Mouse (Mus musculus) MEL (cell line): ENCODE measurements at regions not wholly inside any gene's neighbourhood (a gene's known extent, or its start where the extent isn't known, plus 50 kb on each side); places are given as distances from the start of the nearest gene placed in this dataset.

Experiments
- DNase-seq: peaks from one replicate; pipeline ENCODE4 v3.0.0; 2011; ENCODE audit warnings: low read depth, low spot score
- H3K27ac ChIP-seq: 2 replicates; pipeline ENCODE4 v1.5.1; 2012; ENCODE audit warnings: low read depth, mild to moderate bottlenecking, control low read depth, low read length, moderate library complexity; ENCODE audit not compliant: control insufficient read depth
- H3K27me3 ChIP-seq, 2 experiments: fragments of 150-350 bp in 1 of 2; sonication (generic) in 1 of 2; 2 replicates each; pipeline ENCODE4 v1.6.1; 2012; ENCODE audit warnings: low read length in 2 of 2, mild to moderate bottlenecking in 2 of 2, improper control_type of control experiment in 1 of 2, moderate library complexity in 1 of 2; ENCODE audit not compliant: insufficient read depth in 2 of 2, control insufficient read depth in 1 of 2
- H3K36me3 ChIP-seq, 2 experiments: 2 replicates each; pipeline ENCODE4 v1.6.1; 2012 to 2014; ENCODE audit warnings: low read length in 2 of 2, improper control_type of control experiment in 1 of 2, inconsistent platforms in 1 of 2, mild to moderate bottlenecking in 1 of 2; ENCODE audit not compliant: insufficient read depth in 2 of 2, control insufficient read depth in 1 of 2
- H3K4me1 ChIP-seq, 2 experiments: fragments of 150-350 bp in 1 of 2; sonication (generic) in 1 of 2; 2 replicates each; pipeline ENCODE4 v1.6.1; 2012; ENCODE audit warnings: low read length in 2 of 2, improper control_type of control experiment in 1 of 2, mild to moderate bottlenecking in 1 of 2; ENCODE audit not compliant: insufficient read depth in 2 of 2, control insufficient read depth in 1 of 2
- H3K4me3 ChIP-seq, 2 experiments: fragments of 150-350 bp in 1 of 2; sonication (generic) in 1 of 2; 2 replicates each; pipeline ENCODE4 v1.5.1; 2012; ENCODE audit warnings: low read depth in 2 of 2, low read length in 2 of 2, mild to moderate bottlenecking in 2 of 2, moderate library complexity in 2 of 2, control low read depth in 1 of 2, improper control_type of control experiment in 1 of 2; ENCODE audit not compliant: control insufficient read depth in 1 of 2, insufficient read depth in 1 of 2
- H3K79me2 ChIP-seq: 2 replicates; pipeline ENCODE4 v1.6.1; 2012; ENCODE audit warnings: mild to moderate bottlenecking, low read length, moderate library complexity; ENCODE audit not compliant: control insufficient read depth, poor library complexity, insufficient read depth
- H3K9ac ChIP-seq: 2 replicates; pipeline ENCODE4 v1.6.1; 2012; ENCODE audit warnings: low read depth, mild to moderate bottlenecking, control low read depth, low read length, moderate library complexity; ENCODE audit not compliant: control insufficient read depth, poor library complexity, severe bottlenecking
- H3K9me3 ChIP-seq: fragments of 150-350 bp; sonication (generic); replicated peaks from 2 replicates; pipeline ENCODE4 v1.6.1; 2012; ENCODE audit warnings: mild to moderate bottlenecking, low read length, improper control_type of control experiment, moderate library complexity; ENCODE audit not compliant: insufficient read depth
- CTCF ChIP-seq, 3 experiments: IDR thresholded peaks in 2 of 3; conservative IDR thresholded peaks in 1 of 3; 2 replicates each; pipeline ENCODE4 v1.5.1; 2011 to 2012; ENCODE audit warnings: low read length in 3 of 3, low read depth in 2 of 3, mild to moderate bottlenecking in 2 of 3, improper control_type of control experiment in 1 of 3, inconsistent platforms in 1 of 3, mixed read lengths in 1 of 3, moderate library complexity in 1 of 3; ENCODE audit not compliant: control insufficient read depth in 1 of 3, insufficient read depth in 1 of 3, poor library complexity in 1 of 3, severe bottlenecking in 1 of 3
- E2F4 ChIP-seq: IDR thresholded peaks from 2 replicates; pipeline ENCODE4 v1.6.1; 2011; ENCODE audit warnings: low read depth, low read length, improper control_type of control experiment, borderline replicate concordance
- ELF1 ChIP-seq: IDR thresholded peaks from 2 replicates; pipeline ENCODE4 v1.6.1; 2014; ENCODE audit warnings: low read depth, mild to moderate bottlenecking, inconsistent platforms, low read length, improper control_type of control experiment, moderate library complexity
- EP300 ChIP-seq, 2 experiments: IDR thresholded peaks; 2 replicates each; pipeline ENCODE4 v1.6.1; 2011; ENCODE audit warnings: improper control_type of control experiment in 2 of 2, low read length in 2 of 2, low read depth in 1 of 2, mild to moderate bottlenecking in 1 of 2
- GABPA ChIP-seq: IDR thresholded peaks from 2 replicates; pipeline ENCODE4 v1.6.1; 2012; ENCODE audit warnings: low read depth, mild to moderate bottlenecking, inconsistent platforms, low read length, improper control_type of control experiment, moderate library complexity
- HCFC1 ChIP-seq: IDR thresholded peaks from 2 replicates; pipeline ENCODE4 v1.6.1; 2012; ENCODE audit warnings: low read depth, mild to moderate bottlenecking, inconsistent platforms, low read length, improper control_type of control experiment, moderate library complexity
- JUND ChIP-seq: IDR thresholded peaks from 2 replicates; pipeline ENCODE4 v1.6.1; 2011; ENCODE audit warnings: low read depth, mild to moderate bottlenecking, improper control_type of control experiment, low read length
- KAT2A ChIP-seq: conservative IDR thresholded peaks from 2 replicates; pipeline ENCODE4 v1.6.1; 2012; ENCODE audit warnings: low read depth, low read length, improper control_type of control experiment, inconsistent platforms
- MAZ ChIP-seq: IDR thresholded peaks from 2 replicates; pipeline ENCODE4 v1.6.1; 2012; ENCODE audit warnings: low read depth, mild to moderate bottlenecking, inconsistent platforms, low read length, improper control_type of control experiment
- MXI1 ChIP-seq: IDR thresholded peaks from 2 replicates; pipeline ENCODE4 v1.6.1; 2011; ENCODE audit warnings: mild to moderate bottlenecking, low read depth, low read length, improper control_type of control experiment
- MYB ChIP-seq: IDR thresholded peaks from 2 replicates; pipeline ENCODE4 v1.6.1; 2011; ENCODE audit warnings: mild to moderate bottlenecking, low read depth, low read length, improper control_type of control experiment
- NELFE ChIP-seq: IDR thresholded peaks from 2 replicates; pipeline ENCODE4 v1.6.1; 2011; ENCODE audit warnings: low read depth, low read length, improper control_type of control experiment
- NRF1 ChIP-seq: IDR thresholded peaks from 2 replicates; pipeline ENCODE4 v1.6.1; 2014; ENCODE audit warnings: low read depth, mild to moderate bottlenecking, inconsistent platforms, low read length, improper control_type of control experiment, moderate library complexity; ENCODE audit not compliant: poor library complexity, insufficient read depth, severe bottlenecking
- POLR2A ChIP-seq, 2 experiments: IDR thresholded peaks; 2 replicates each; pipeline ENCODE4 v1.6.1; 2011 to 2012; ENCODE audit warnings: low read length in 2 of 2, mild to moderate bottlenecking in 2 of 2, control low read depth in 1 of 2, improper control_type of control experiment in 1 of 2, low read depth in 1 of 2, moderate library complexity in 1 of 2; ENCODE audit not compliant: control insufficient read depth in 1 of 2, insufficient read depth in 1 of 2, poor library complexity in 1 of 2
- POLR2AphosphoS5 ChIP-seq: IDR thresholded peaks from 2 replicates; pipeline ENCODE4 v1.6.1; 2012; ENCODE audit warnings: low read depth, borderline replicate concordance, mild to moderate bottlenecking, inconsistent platforms, low read length, moderate library complexity, mixed read lengths
- RAD21 ChIP-seq: IDR thresholded peaks from 2 replicates; pipeline ENCODE4 v1.6.1; 2011; ENCODE audit warnings: mild to moderate bottlenecking, low read depth, low read length, improper control_type of control experiment
- RCOR1 ChIP-seq: IDR thresholded peaks from 2 replicates; pipeline ENCODE4 v1.6.1; 2012; ENCODE audit warnings: low read depth, mild to moderate bottlenecking, inconsistent platforms, low read length, improper control_type of control experiment
- SIN3A ChIP-seq: IDR thresholded peaks from 2 replicates; pipeline ENCODE4 v1.6.1; 2012; ENCODE audit warnings: low read length, improper control_type of control experiment, inconsistent platforms
- TAL1 ChIP-seq: IDR thresholded peaks from 2 replicates; pipeline ENCODE4 v1.6.1; 2012; ENCODE audit warnings: mild to moderate bottlenecking, inconsistent platforms, low read length, moderate library complexity, mixed read lengths
- TBP ChIP-seq: IDR thresholded peaks from 2 replicates; pipeline ENCODE4 v1.8.0; 2011; ENCODE audit warnings: low read depth, low read length, improper control_type of control experiment
- TCF12 ChIP-seq: IDR thresholded peaks from 2 replicates; pipeline ENCODE4 v1.6.1; 2014; ENCODE audit warnings: low read depth, mild to moderate bottlenecking, inconsistent platforms, low read length, improper control_type of control experiment, moderate library complexity
- UBTF ChIP-seq: IDR thresholded peaks from 2 replicates; pipeline ENCODE4 v1.6.1; 2012; ENCODE audit warnings: low read depth, mild to moderate bottlenecking, inconsistent platforms, low read length, improper control_type of control experiment, moderate library complexity, borderline replicate concordance; ENCODE audit not compliant: insufficient read depth
- USF1 ChIP-seq: IDR thresholded peaks from 2 replicates; pipeline ENCODE4 v1.6.1; 2014; ENCODE audit warnings: low read depth, mild to moderate bottlenecking, inconsistent platforms, low read length, improper control_type of control experiment, moderate library complexity
- ZC3H11A ChIP-seq: IDR thresholded peaks from 2 replicates; pipeline ENCODE4 v1.6.1; 2012; ENCODE audit warnings: low read depth, mild to moderate bottlenecking, inconsistent platforms, low read length, improper control_type of control experiment
- ZNF384 ChIP-seq: IDR thresholded peaks from 2 replicates; pipeline ENCODE4 v1.6.1; 2012; ENCODE audit warnings: low read depth, mild to moderate bottlenecking, inconsistent platforms, low read length, improper control_type of control experiment

- no peaks in the 10 kb centered on the region for H3K27me3 ChIP-seq
- H3K4me1 ChIP-seq: no peaks in the 10 kb centered on the region
- TF ChIP-seq ZC3H11A (no peak), USF1 (no peak), UBTF (no peak), ELF1 (no peak), EP300 (IDR thresholded peaks at IDR 0.05; ENCODE audit: low read depth in 1 of 2, low read length in 2 of 2) (no peak), MYB (no peak), NRF1 (no peak), POLR2AphosphoS5 (no peak), GABPA (no peak), RCOR1 (no peak), SIN3A (no peak), E2F4 (no peak), HCFC1 (no peak), MXI1 (no peak), KAT2A (no peak), TBP (no peak), POLR2A (IDR thresholded peaks at IDR 0.05; ENCODE audit: control insufficient read depth in 1 of 2, insufficient read depth in 1 of 2, low read depth in 1 of 2, low read length in 2 of 2, poor library complexity in 1 of 2) (no peak), TAL1 (no peak), MAZ (no peak), JUND (no peak)
- H3K27ac ChIP-seq: no peak overlapping the region
- no peak for DNase-seq
- H3K4me3 ChIP-seq: no peak overlapping the region
- no peaks in the 10 kb centered on the region for H3K9me3 ChIP-seq
- H3K79me2 ChIP-seq: no peaks in the 10 kb centered on the region
- no peak overlapping the region for H3K9ac ChIP-seq
- no peaks in the 10 kb centered on the region for H3K36me3 ChIP-seq
Measured at GRCm38 (mm10) chr15:50583951-50584350, 3300.8 kb upstream of the Gm7489 start.

GRCm38 (mm10) chr15:50585496-50585895 is 3299.2 kb upstream of the Gm7489 start:
- Histone ChIP-seq H3K9ac (no peak overlapping the region), H3K36me3 (no peaks in the 10 kb centered on the region), H3K27ac (no peak overlapping the region), H3K4me1 (no peaks in the 10 kb centered on the region), H3K79me2 (no peaks in the 10 kb centered on the region), H3K9me3 (no peaks in the 10 kb centered on the region), H3K4me3 (no peak overlapping the region), H3K27me3 (no peaks in the 10 kb centered on the region)
- TF ChIP-seq RCOR1 (no peak), UBTF (no peak), USF1 (no peak), HCFC1 (no peak), POLR2A (IDR thresholded peaks at IDR 0.05; ENCODE audit: control insufficient read depth in 1 of 2, insufficient read depth in 1 of 2, low read depth in 1 of 2, low read length in 2 of 2, poor library complexity in 1 of 2) (no peak), RAD21 (no peak), ZNF384 (no peak), CTCF (IDR thresholded peaks at IDR 0.05 in 2 of 3, conservative IDR thresholded peaks at IDR 0.05 in 1 of 3; ENCODE audit: control insufficient read depth in 1 of 3, insufficient read depth in 1 of 3, low read depth in 2 of 3, low read length in 3 of 3, poor library complexity in 1 of 3, severe bottlenecking in 1 of 3) (no peak), POLR2AphosphoS5 (no peak), JUND (no peak), NELFE (no peak), TCF12 (no peak), SIN3A (no peak), MXI1 (no peak)
- DNase-seq: no peak
